Mouse (Mus musculus): ENCODE measurements at regions not wholly inside any gene's neighbourhood (a gene's known extent, or its start where the extent isn't known, plus 50 kb on each side); places are given as distances from the start of the nearest gene placed in this dataset.

DNA sequence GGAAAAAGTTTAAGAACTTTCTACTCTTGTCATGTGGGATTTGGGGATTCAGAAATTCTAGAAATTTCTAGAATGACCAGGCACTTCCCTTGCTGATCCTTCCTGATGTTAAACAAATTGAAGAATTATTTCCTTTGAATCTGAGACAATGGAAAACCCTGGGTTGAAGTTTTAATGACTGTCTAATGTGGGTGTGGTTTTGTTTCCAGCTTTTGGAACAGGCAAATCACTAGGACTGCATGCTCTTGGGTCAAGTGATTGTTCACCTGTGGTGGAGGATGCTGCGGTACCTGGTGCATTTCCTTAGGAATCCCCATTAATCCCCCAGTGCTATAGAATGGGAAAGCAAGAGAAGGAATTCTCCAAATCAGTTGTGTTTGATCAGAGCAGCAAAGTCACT is 184.8 kb downstream of the Slc30a10 start:
- no peaks in the 10 kb centered on the region for H3K4me1 ChIP-seq (ENCODE audit: control insufficient read depth, insufficient read depth, low read length)
- H3K36me3 ChIP-seq (ENCODE audit: control insufficient read depth, insufficient read depth, low read length), result no peaks in the 10 kb centered on the region
- ATAC-seq (ENCODE audit: low read depth), result no peak
- H3K9me3 ChIP-seq (ENCODE audit: control insufficient read depth, low read length), result no peaks in the 10 kb centered on the region
- no peak overlapping the region for H3K9ac ChIP-seq (replicated peaks; ENCODE audit: low read depth, low read length)
- H3K4me2 ChIP-seq (ENCODE audit: low read depth, low read length), result no peak overlapping the region
- H3K4me3 ChIP-seq (ENCODE audit: low read depth, low read length), result no peak overlapping the region
- 97% methylated on average over 1 of the region's 1 CpGs for WGBS
- H3K27me3 ChIP-seq (ENCODE audit: control insufficient read depth, insufficient read depth, low read length), result no peaks in the 10 kb centered on the region
- H3K27ac ChIP-seq (ENCODE audit: low read depth, low read length), result no peak overlapping the region

DNA sequence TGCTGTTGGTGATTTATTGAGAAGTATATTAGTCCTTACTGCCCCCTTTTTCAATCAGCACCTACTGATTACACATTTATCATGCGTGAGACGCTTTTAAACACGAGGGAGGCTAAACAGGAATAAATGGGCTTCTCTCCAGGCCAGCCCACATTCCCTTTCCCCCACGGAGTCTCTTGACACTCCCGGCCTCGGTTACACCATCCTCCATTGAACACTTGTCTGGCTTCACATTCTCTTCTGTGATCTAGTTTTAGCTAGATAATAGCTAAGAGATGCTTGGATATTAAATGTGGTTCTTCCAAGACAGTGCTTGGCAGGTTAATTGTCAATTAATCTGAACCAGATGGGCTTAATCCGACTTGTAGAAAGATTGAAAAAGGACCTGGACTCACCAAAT is 189.4 kb downstream of the Slc30a10 start:
- no peaks in the 10 kb centered on the region for H3K27me3 ChIP-seq (ENCODE audit: control insufficient read depth, insufficient read depth, low read length)
- WGBS, result 56% methylated on average over 7 of the region's 7 CpGs
- H3K36me3 ChIP-seq (ENCODE audit: control insufficient read depth, insufficient read depth, low read length), result no peaks in the 10 kb centered on the region
- H3K4me2 ChIP-seq (ENCODE audit: low read depth, low read length), result no peak overlapping the region
- no peak overlapping the region for H3K4me3 ChIP-seq (ENCODE audit: low read depth, low read length)
- no peak overlapping the region for H3K27ac ChIP-seq (ENCODE audit: low read depth, low read length)
- H3K9ac ChIP-seq (replicated peaks; ENCODE audit: low read depth, low read length), result no peak overlapping the region
- no peaks in the 10 kb centered on the region for H3K4me1 ChIP-seq (ENCODE audit: control insufficient read depth, insufficient read depth, low read length)
- ATAC-seq (ENCODE audit: low read depth), result no peak
- no peaks in the 10 kb centered on the region for H3K9me3 ChIP-seq (ENCODE audit: control insufficient read depth, low read length)

DNA sequence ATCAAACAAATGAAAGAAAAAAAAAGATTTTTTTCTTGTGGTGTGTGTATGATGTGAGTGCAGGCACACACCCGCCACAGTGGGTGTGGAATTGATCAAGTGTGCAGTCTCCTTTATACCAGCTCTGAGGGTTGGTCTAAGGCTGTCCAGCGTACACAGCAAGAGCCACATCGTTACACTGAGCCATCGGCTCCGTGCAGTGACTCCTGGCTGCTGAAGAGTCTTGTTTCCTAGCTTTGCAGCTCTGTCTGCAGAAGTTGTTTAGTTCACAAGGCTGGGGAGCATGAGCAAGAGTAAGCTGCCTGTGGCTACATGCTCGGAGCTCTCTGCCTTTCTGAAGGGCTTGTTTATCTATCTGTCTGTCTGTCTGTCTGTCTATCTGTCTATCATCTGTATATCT is 193.5 kb downstream of the Slc30a10 start:
- H3K4me1 ChIP-seq (ENCODE audit: control insufficient read depth, insufficient read depth, low read length), result no peaks in the 10 kb centered on the region

DNA sequence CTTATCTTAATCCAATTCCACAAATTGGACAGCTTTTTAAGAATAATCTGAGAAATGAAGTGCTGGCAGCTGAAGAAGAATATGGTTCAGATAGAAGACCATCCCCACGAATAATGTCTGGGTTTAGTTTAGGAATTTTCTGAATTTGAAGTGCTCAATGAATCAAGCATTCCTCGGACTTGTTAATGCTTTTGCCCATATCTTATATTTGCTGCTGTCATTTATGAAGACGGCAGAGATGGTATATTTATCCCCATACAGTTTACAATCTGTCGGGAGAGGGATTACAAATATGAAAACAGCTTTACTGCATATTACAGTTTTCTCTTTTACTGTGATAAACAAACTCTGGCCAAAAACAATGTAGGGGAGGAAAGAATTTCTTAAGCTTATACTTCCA is 194.3 kb downstream of the Slc30a10 start:
- Histone ChIP-seq H3K36me3 (ENCODE audit: control insufficient read depth, insufficient read depth, low read length) (no peaks in the 10 kb centered on the region), H3K9ac (replicated peaks; ENCODE audit: low read depth, low read length) (no peak overlapping the region), H3K4me2 (ENCODE audit: low read depth, low read length) (no peak overlapping the region), H3K4me1 (ENCODE audit: control insufficient read depth, insufficient read depth, low read length) (no peaks in the 10 kb centered on the region), H3K9me3 (ENCODE audit: control insufficient read depth, low read length) (no peaks in the 10 kb centered on the region), H3K4me3 (ENCODE audit: low read depth, low read length) (no peak overlapping the region), H3K27me3 (ENCODE audit: control insufficient read depth, insufficient read depth, low read length) (no peaks in the 10 kb centered on the region), H3K27ac (ENCODE audit: low read depth, low read length) (no peak overlapping the region)
- WGBS, result 87% methylated on average over 4 of the region's 4 CpGs
- ATAC-seq (ENCODE audit: low read depth), result no peak

More for the DNA sequence above, 193.5 kb downstream of the Slc30a10 start:
- H3K4me2 ChIP-seq (ENCODE audit: low read depth, low read length), result no peak overlapping the region
- H3K4me3 ChIP-seq (ENCODE audit: low read depth, low read length), result no peak overlapping the region
- H3K27me3 ChIP-seq (ENCODE audit: control insufficient read depth, insufficient read depth, low read length), result no peaks in the 10 kb centered on the region
- ATAC-seq (ENCODE audit: low read depth), result no peak
- WGBS, result 87% methylated on average over 6 of the region's 6 CpGs
- H3K9ac ChIP-seq (replicated peaks; ENCODE audit: low read depth, low read length), result no peak overlapping the region
- H3K9me3 ChIP-seq (ENCODE audit: control insufficient read depth, low read length), result no peaks in the 10 kb centered on the region
- no peaks in the 10 kb centered on the region for H3K36me3 ChIP-seq (ENCODE audit: control insufficient read depth, insufficient read depth, low read length)
- no peak overlapping the region for H3K27ac ChIP-seq (ENCODE audit: low read depth, low read length)

DNA sequence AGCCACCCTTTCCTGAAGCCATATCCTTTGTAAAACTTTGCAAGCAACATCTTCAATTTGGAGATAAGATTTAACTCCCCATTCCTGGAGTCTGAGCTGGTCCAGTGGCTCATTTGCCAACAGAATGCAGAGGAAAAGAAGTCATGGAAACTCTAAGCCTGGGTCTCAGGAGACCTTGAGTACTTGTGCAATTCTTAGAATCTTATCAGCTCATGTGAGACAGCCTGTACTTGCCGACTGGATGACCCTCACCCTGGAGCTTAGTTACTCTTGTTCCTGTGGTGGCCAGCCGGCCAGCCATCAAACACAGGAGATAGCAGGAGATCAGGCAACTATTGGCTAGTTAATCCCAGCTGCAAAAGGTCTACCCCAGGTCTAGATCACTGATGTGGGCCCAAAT is 196.3 kb downstream of the Slc30a10 start:
- ATAC-seq (ENCODE audit: low read depth), result no peak
- Histone ChIP-seq H3K4me3 (ENCODE audit: low read depth, low read length) (no peak overlapping the region), H3K9me3 (ENCODE audit: control insufficient read depth, low read length) (no peaks in the 10 kb centered on the region), H3K36me3 (ENCODE audit: control insufficient read depth, insufficient read depth, low read length) (no peaks in the 10 kb centered on the region), H3K9ac (replicated peaks; ENCODE audit: low read depth, low read length) (no peak overlapping the region), H3K4me2 (ENCODE audit: low read depth, low read length) (no peak overlapping the region), H3K4me1 (ENCODE audit: control insufficient read depth, insufficient read depth, low read length) (no peaks in the 10 kb centered on the region), H3K27ac (ENCODE audit: low read depth, low read length) (no peak overlapping the region), H3K27me3 (ENCODE audit: control insufficient read depth, insufficient read depth, low read length) (no peaks in the 10 kb centered on the region)
- WGBS, result 77% methylated on average over 2 of the region's 2 CpGs

DNA sequence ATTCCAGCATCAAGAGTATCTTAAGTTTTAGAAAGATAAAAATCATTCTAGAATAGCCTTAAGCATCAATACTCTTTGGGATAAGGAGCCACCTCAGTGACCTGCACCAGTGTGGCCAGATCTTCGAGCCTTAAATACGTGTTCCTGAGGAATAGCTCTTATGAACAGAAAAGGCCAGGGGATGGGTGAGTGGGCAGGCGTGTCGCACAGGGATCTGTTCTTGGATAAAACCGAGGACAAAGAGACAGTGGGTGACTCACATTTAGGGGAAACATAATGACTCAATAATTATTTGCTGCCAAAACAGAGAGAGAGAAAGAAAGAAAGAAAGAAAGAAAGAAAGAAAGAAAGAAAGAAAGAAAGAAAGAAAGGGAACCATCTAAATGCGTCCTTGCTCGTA is 200.4 kb downstream of the Slc30a10 start:
- no peak for ATAC-seq (ENCODE audit: low read depth)
- Histone ChIP-seq H3K27me3 (ENCODE audit: control insufficient read depth, insufficient read depth, low read length) (no peaks in the 10 kb centered on the region), H3K9me3 (ENCODE audit: control insufficient read depth, low read length) (no peaks in the 10 kb centered on the region), H3K4me2 (ENCODE audit: low read depth, low read length) (no peak overlapping the region), H3K36me3 (ENCODE audit: control insufficient read depth, insufficient read depth, low read length) (no peaks in the 10 kb centered on the region), H3K4me3 (ENCODE audit: low read depth, low read length) (no peak overlapping the region), H3K27ac (ENCODE audit: low read depth, low read length) (no peak overlapping the region), H3K4me1 (ENCODE audit: control insufficient read depth, insufficient read depth, low read length) (no peaks in the 10 kb centered on the region), H3K9ac (replicated peaks; ENCODE audit: low read depth, low read length) (no peak overlapping the region)
- WGBS, result 81% methylated on average over 7 of the region's 7 CpGs

DNA sequence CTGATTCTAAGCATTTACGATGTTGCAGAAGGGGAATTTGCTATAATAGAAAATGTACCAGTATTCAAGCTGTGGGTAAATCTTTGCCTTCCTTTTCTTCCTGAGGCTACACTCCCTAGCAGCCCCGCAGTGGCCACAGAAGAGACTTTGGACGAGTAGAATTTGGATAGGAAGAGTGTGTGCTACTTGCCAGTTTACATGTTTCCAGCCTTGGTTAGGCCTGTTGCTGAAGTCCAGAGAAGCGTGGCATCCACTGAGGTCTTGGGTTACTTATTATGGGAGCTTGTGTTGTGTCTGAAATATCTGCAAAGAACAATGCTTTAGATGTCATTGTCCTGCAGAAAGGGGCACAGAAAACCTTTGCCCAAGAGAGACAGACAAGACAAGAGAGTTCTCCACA is 200.8 kb downstream of the Slc30a10 start:
- Histone ChIP-seq H3K36me3 (ENCODE audit: control insufficient read depth, insufficient read depth, low read length) (no peaks in the 10 kb centered on the region), H3K9me3 (ENCODE audit: control insufficient read depth, low read length) (no peaks in the 10 kb centered on the region), H3K9ac (replicated peaks; ENCODE audit: low read depth, low read length) (no peak overlapping the region), H3K4me1 (ENCODE audit: control insufficient read depth, insufficient read depth, low read length) (no peaks in the 10 kb centered on the region), H3K4me3 (ENCODE audit: low read depth, low read length) (no peak overlapping the region), H3K4me2 (ENCODE audit: low read depth, low read length) (no peak overlapping the region), H3K27me3 (ENCODE audit: control insufficient read depth, insufficient read depth, low read length) (no peaks in the 10 kb centered on the region), H3K27ac (ENCODE audit: low read depth, low read length) (no peak overlapping the region)
- no peak for ATAC-seq (ENCODE audit: low read depth)
- 84% methylated on average over 4 of the region's 4 CpGs for WGBS

DNA sequence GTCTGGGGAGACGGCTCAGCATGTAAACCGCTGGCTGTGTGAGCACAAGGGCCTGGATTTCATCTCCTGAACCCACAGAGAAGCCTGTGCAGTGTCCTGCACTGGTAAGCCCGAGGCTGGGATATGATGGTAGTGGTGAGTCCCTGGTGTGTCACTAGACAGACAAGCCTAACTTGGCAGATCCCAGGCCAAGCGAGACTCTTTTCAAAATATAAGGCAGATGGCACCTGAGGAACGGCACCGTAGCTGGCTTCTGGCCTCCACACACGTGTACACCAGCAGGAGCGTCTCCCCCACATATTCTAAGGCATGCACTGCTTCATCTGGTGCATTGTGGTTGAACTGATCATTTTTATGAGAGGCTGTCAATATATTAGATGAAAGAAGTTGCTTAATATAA is 202.6 kb downstream of the Slc30a10 start:
- H3K27ac ChIP-seq (ENCODE audit: low read depth, low read length), result no peak overlapping the region
- no peak for ATAC-seq (ENCODE audit: low read depth)
- no peak overlapping the region for H3K4me2 ChIP-seq (ENCODE audit: low read depth, low read length)
- no peaks in the 10 kb centered on the region for H3K36me3 ChIP-seq (ENCODE audit: control insufficient read depth, insufficient read depth, low read length)
- no peak overlapping the region for H3K9ac ChIP-seq (replicated peaks; ENCODE audit: low read depth, low read length)
- H3K4me3 ChIP-seq (ENCODE audit: low read depth, low read length), result no peak overlapping the region
- WGBS, result 86% methylated on average over 8 of the region's 8 CpGs
- H3K9me3 ChIP-seq (ENCODE audit: control insufficient read depth, low read length), result no peaks in the 10 kb centered on the region
- no peaks in the 10 kb centered on the region for H3K27me3 ChIP-seq (ENCODE audit: control insufficient read depth, insufficient read depth, low read length)
- no peaks in the 10 kb centered on the region for H3K4me1 ChIP-seq (ENCODE audit: control insufficient read depth, insufficient read depth, low read length)

DNA sequence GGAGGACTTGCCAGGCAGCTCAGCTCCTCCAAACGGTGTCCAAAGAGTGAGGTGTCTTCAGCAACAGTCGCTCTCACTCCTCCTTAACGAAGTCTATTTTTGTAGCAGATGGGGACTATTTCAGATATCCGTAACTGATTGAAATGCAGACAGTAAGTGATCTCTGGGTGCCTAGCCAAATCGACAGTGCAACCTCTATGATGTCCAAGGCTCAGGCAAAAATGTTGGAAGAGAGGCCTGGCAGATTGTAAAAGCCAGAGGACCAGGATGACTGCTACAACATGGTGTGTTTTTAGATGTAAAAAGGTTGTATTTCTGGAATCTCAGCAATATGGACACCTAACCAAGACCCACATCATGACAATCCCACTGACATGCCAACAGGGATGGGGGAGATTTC is 204.8 kb downstream of the Slc30a10 start:
- no peak overlapping the region for H3K9ac ChIP-seq (replicated peaks; ENCODE audit: low read depth, low read length)
- H3K4me1 ChIP-seq (ENCODE audit: control insufficient read depth, insufficient read depth, low read length), result no peaks in the 10 kb centered on the region
- no peak for ATAC-seq (ENCODE audit: low read depth)
- no peaks in the 10 kb centered on the region for H3K9me3 ChIP-seq (ENCODE audit: control insufficient read depth, low read length)
- H3K36me3 ChIP-seq (ENCODE audit: control insufficient read depth, insufficient read depth, low read length), result no peaks in the 10 kb centered on the region
- no peak overlapping the region for H3K4me3 ChIP-seq (ENCODE audit: low read depth, low read length)
- H3K27ac ChIP-seq (ENCODE audit: low read depth, low read length), result no peak overlapping the region
- H3K4me2 ChIP-seq (ENCODE audit: low read depth, low read length), result no peak overlapping the region
- no peaks in the 10 kb centered on the region for H3K27me3 ChIP-seq (ENCODE audit: control insufficient read depth, insufficient read depth, low read length)
- WGBS, result 86% methylated on average over 5 of the region's 5 CpGs

DNA sequence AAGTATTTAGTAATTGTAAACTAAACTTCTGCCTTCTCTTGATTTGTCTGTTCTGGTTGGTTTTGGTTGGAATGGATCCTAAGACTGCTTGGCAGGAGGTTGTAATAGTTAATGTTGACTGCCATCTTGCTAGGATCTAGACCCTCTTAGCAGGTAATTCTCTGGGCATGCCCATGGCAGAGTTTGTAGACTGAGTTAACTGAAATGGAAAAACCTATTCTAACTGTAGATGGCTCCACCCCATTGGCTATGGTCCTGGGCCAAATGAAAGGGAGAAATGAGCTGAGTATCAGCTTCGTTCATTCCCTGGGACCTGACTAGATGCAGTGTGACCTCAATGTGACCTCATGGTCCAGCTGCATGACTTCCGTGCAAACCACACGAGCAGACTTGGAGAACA is 207.7 kb downstream of the Slc30a10 start:
- Histone ChIP-seq H3K4me1 (ENCODE audit: control insufficient read depth, insufficient read depth, low read length) (no peaks in the 10 kb centered on the region), H3K9ac (replicated peaks; ENCODE audit: low read depth, low read length) (no peak overlapping the region), H3K9me3 (ENCODE audit: control insufficient read depth, low read length) (no peaks in the 10 kb centered on the region), H3K36me3 (ENCODE audit: control insufficient read depth, insufficient read depth, low read length) (no peaks in the 10 kb centered on the region), H3K4me3 (ENCODE audit: low read depth, low read length) (no peak overlapping the region), H3K4me2 (ENCODE audit: low read depth, low read length) (no peak overlapping the region), H3K27ac (ENCODE audit: low read depth, low read length) (no peak overlapping the region), H3K27me3 (ENCODE audit: control insufficient read depth, insufficient read depth, low read length) (no peaks in the 10 kb centered on the region)
- 77% methylated on average over 3 of the region's 3 CpGs for WGBS
- no peak for ATAC-seq (ENCODE audit: low read depth)
